Mouse (Mus musculus): ENCODE results near the gene Naa38.

DNA sequence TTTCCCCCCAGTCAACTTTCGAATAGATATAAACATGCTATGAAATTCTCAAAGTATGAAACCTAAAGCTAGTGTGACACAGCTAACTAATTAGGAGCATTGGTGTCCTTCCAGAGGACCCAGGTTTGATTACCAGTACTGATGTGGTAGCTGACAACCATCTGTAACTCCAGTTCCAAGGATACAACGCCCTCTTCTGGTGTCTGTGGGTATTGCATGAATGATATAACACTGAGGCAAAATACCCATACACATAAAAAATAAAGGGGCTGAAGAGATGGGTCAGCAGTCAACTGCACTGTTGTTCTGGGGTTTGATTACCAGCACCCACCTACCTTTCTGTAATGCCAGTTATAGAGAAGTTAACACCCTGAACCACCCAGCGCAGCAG is 22.5 kb upstream of the Naa38 start:
- TF ChIP-seq POLR2A (IDR thresholded peaks at IDR 0.05; ENCODE audit: borderline replicate concordance, control insufficient read depth, low read depth, low read length) (no peak), CTCF (IDR thresholded peaks at IDR 0.05; ENCODE audit: control insufficient read depth, insufficient read depth, low read length) (no peak)
